Mouse (Mus musculus) liver, embryonic 11.5 days (tissue): Measurements from ENCODE around the gene Uvssa. TPM values are rescaled to one million over a fixed set of nuclear protein-coding genes. Genes with fewer than 3 reads are reported as not detected.

ENCODE experiments used
- ATAC-seq: fragments of 200-750 bp; cut with Nextera tagmentation; replicated peaks from 2 replicates; pipeline ENCODE4 v1.8.0; 2017; ENCODE audit warnings: moderate number of reproducible peaks, mild to moderate bottlenecking, moderate TSS enrichment, moderate library complexity; ENCODE audit not compliant: low FRiP score
- DNase-seq: peaks from one replicate; pipeline ENCODE4 v3.0.0-alpha.2; 2017; ENCODE audit warnings: low spot score
- H3K27ac ChIP-seq: fragments of 300-500 bp; sonication (generic); 2 replicates; pipeline ENCODE4 v1.5.1; 2014; ENCODE audit warnings: mild to moderate bottlenecking, low read depth, low read length, control low read depth
- H3K27me3 ChIP-seq: fragments of 300-500 bp; sonication (generic); replicated peaks from 2 replicates; pipeline ENCODE4 v1.6.1; 2014; ENCODE audit warnings: low read length, mixed read lengths; ENCODE audit not compliant: control insufficient read depth, insufficient read depth
- H3K36me3 ChIP-seq: fragments of 300-500 bp; sonication (generic); 2 replicates; pipeline ENCODE4 v1.6.1; 2014; ENCODE audit warnings: mild to moderate bottlenecking, low read length, moderate library complexity, mixed read lengths; ENCODE audit not compliant: control insufficient read depth, insufficient read depth
- H3K4me1 ChIP-seq: fragments of 300-500 bp; sonication (generic); replicated peaks from 2 replicates; pipeline ENCODE4 v1.6.1; 2014; ENCODE audit warnings: low read length, mixed read lengths; ENCODE audit not compliant: control insufficient read depth, insufficient read depth
- H3K4me2 ChIP-seq: fragments of 300-500 bp; sonication (generic); 2 replicates; pipeline ENCODE4 v1.6.1; 2014; ENCODE audit warnings: mild to moderate bottlenecking, control low read depth, moderate library complexity
- H3K4me3 ChIP-seq: fragments of 300-500 bp; sonication (generic); 2 replicates; pipeline ENCODE4 v1.5.1; 2014; ENCODE audit warnings: low read depth, low read length, control low read depth
- H3K9ac ChIP-seq: fragments of 300-500 bp; sonication (generic); 2 replicates; pipeline ENCODE4 v1.6.1; 2014; ENCODE audit warnings: low read depth, low read length, control low read depth
- H3K9me3 ChIP-seq: fragments of 300-500 bp; sonication (generic); 2 replicates; pipeline ENCODE4 v1.6.1; 2016; ENCODE audit warnings: low read length, inconsistent platforms, mixed read lengths; ENCODE audit not compliant: control insufficient read depth
- WGBS: fragments of 180-500 bp; shearing (Covaris S2); extraction: QIAGEN DNeasy Blood & Tissue Kit; methylation state at CpG from one replicate; pipeline ENCODE4 v1.1.7; 2014; 5-methylcytosine and 5-hydroxymethylcytosine counted together
- polyA plus RNA-seq: library from polyadenylated mRNA; unstranded; fragments of >200 nt; fragmentation: Nextera tagmentation; extraction: Ambion mirVana; gene quantifications from 2 replicates; pipeline ENCODE4 v1.2.1, GENCODE M21; 2014

The Uvssa gene
- polyA plus RNA-seq, 1 experiment from 2014 or later, result 5.6 TPM

- H3K27ac ChIP-seq, result no peak overlapping the region
- no peak overlapping the region for H3K4me3 ChIP-seq
- peaks cover 6% of the 10 kb centered on the region for H3K4me1 ChIP-seq
- no peaks in the 10 kb centered on the region for H3K9me3 ChIP-seq
- ATAC-seq, result no peak
- WGBS, result 100% methylated on average over 4 of the region's 4 CpGs
- H3K27me3 ChIP-seq, result no peaks in the 10 kb centered on the region
- H3K4me2 ChIP-seq, result no peak overlapping the region
- peaks cover 33% of the 10 kb centered on the region for H3K36me3 ChIP-seq
- no peak overlapping the region for H3K9ac ChIP-seq
- no peak for DNase-seq
These were observed 19.9 kb upstream of the Uvssa start for GRCm38 (mm10) chr5:33358467-33358866.

- ATAC-seq, result no peak
These were observed 15.1 kb upstream of the Uvssa start for GRCm38 (mm10) chr5:33363263-33363662.

GRCm38 (mm10) chr5:33368651-33369050 lies 9.7 kb upstream of the Uvssa start:
- H3K4me1 ChIP-seq, result no peaks in the 10 kb centered on the region
- peaks cover 50% of the 10 kb centered on the region for H3K36me3 ChIP-seq
- ATAC-seq (no peak), DNase-seq (no peak)
- 86% methylated on average over 4 of the region's 4 CpGs for WGBS
- no peaks in the 10 kb centered on the region for H3K27me3 ChIP-seq
- no peak overlapping the region for H3K4me3 ChIP-seq
- no peak overlapping the region for H3K27ac ChIP-seq
- no peak overlapping the region for H3K9ac ChIP-seq
- H3K9me3 ChIP-seq, result no peaks in the 10 kb centered on the region
- no peak overlapping the region for H3K4me2 ChIP-seq

More at GRCm38 (mm10) chr5:33363263-33363662, 15.1 kb upstream of the Uvssa start:
- Histone ChIP-seq H3K4me1 (no peaks in the 10 kb centered on the region; the same call in 1 of the 2 replicates), H3K36me3 (peaks cover 62% of the 10 kb centered on the region), H3K9ac (no peak overlapping the region), H3K4me3 (no peak overlapping the region), H3K9me3 (no peaks in the 10 kb centered on the region), H3K27me3 (no peaks in the 10 kb centered on the region), H3K27ac (no peak overlapping the region), H3K4me2 (no peak overlapping the region)
- DNase-seq, result no peak
- WGBS, result 95% methylated on average over 5 of the region's 5 CpGs

GRCm38 (mm10) chr5:33371137-33371536 lies 7.2 kb upstream of the Uvssa start:
- Histone ChIP-seq H3K36me3 (peaks cover 31% of the 10 kb centered on the region), H3K4me3 (no peak overlapping the region), H3K4me2 (no peak overlapping the region), H3K9ac (no peak overlapping the region), H3K27me3 (no peaks in the 10 kb centered on the region), H3K27ac (no peak overlapping the region), H3K9me3 (no peaks in the 10 kb centered on the region), H3K4me1 (no peaks in the 10 kb centered on the region)
- DNase-seq, result no peak
- no peak for ATAC-seq

- H3K27ac ChIP-seq, result no peak overlapping the region
- H3K9me3 ChIP-seq, result no peaks in the 10 kb centered on the region
- ATAC-seq (no peak), DNase-seq (no peak)
- H3K9ac ChIP-seq, result no peak overlapping the region
- H3K4me1 ChIP-seq, result no peaks in the 10 kb centered on the region
- no peak overlapping the region for H3K4me3 ChIP-seq
- WGBS, result 87% methylated on average over 4 of the region's 4 CpGs
- H3K4me2 ChIP-seq, result no peak overlapping the region
- H3K36me3 ChIP-seq, result peaks cover 27% of the 10 kb centered on the region
- H3K27me3 ChIP-seq, result no peaks in the 10 kb centered on the region
These were observed 6.7 kb upstream of the Uvssa start for GRCm38 (mm10) chr5:33371668-33372067.

- 83% methylated on average over 18 of the region's 18 CpGs for WGBS
- Histone ChIP-seq H3K4me3 (no peak overlapping the region), H3K27me3 (no peaks in the 10 kb centered on the region), H3K4me1 (no peaks in the 10 kb centered on the region), H3K9ac (no peak overlapping the region), H3K4me2 (no peak overlapping the region), H3K9me3 (no peaks in the 10 kb centered on the region), H3K27ac (no peak overlapping the region), H3K36me3 (peaks cover 27% of the 10 kb centered on the region)
- no peak for DNase-seq
- ATAC-seq, result no peak
These were observed 5.9 kb upstream of the Uvssa start for GRCm38 (mm10) chr5:33372331-33373038.

DNA sequence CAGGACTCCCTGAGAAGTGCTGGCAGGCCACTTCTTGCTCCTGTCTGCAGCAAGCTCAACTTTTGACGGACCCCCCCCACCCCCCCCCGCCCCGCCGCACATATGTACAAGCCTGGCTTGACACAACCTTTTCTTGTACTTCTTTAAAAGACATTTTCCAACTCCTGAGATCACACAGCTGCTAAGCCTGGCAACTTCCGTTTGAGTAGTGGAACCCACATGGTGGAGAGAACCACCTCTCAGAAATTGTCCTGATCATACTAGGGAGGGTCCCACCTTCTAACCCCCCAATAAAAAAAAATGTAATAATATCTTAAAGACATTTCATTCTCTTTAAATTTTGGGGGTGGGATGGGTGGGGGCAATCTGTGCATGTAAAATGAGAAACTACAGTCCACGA lies 1.2 kb upstream of the Uvssa start:
- no peak for DNase-seq
- Histone ChIP-seq H3K36me3 (peaks cover 4% of the 10 kb centered on the region; the same call in 1 of the 2 replicates), H3K4me1 (peaks cover 4% of the 10 kb centered on the region; the same call in 1 of the 2 replicates), H3K4me3 (peak overlapping the region; percentile 70), H3K9me3 (no peaks in the 10 kb centered on the region), H3K4me2 (peak overlapping the region; percentile 89), H3K9ac (peak overlapping the region; percentile 63), H3K27ac (peak overlapping the region; percentile 95; the same call in 1 of the 2 replicates), H3K27me3 (no peaks in the 10 kb centered on the region)
- ATAC-seq, result no peak
- WGBS, result 63% methylated on average over 6 of the region's 6 CpGs

- peak overlapping the region; percentile 70 for H3K4me3 ChIP-seq
- ATAC-seq (peak; percentile 56), DNase-seq (no peak)
- H3K4me2 ChIP-seq, result peak overlapping the region; percentile 89
- 3% methylated on average over 21 of the region's 21 CpGs for WGBS
- no peaks in the 10 kb centered on the region for H3K27me3 ChIP-seq
- peaks cover 5% of the 10 kb centered on the region for H3K36me3 ChIP-seq
- H3K9me3 ChIP-seq, result no peaks in the 10 kb centered on the region
- H3K4me1 ChIP-seq, result peaks cover 4% of the 10 kb centered on the region; the same call in 1 of the 2 replicates
- H3K9ac ChIP-seq, result peak overlapping the region; percentile 63
- peak overlapping the region; percentile 95 for H3K27ac ChIP-seq
These were observed 498 bp upstream of the Uvssa start for GRCm38 (mm10) chr5:33377801-33378301.

GRCm38 (mm10) chr5:33387550-33387949 lies 9.2 kb downstream of the Uvssa start:
- WGBS, result 86% methylated on average over 11 of the region's 11 CpGs
- H3K9me3 ChIP-seq, result no peaks in the 10 kb centered on the region

More at GRCm38 (mm10) chr5:33387550-33387949, 9.2 kb downstream of the Uvssa start:
- H3K27me3 ChIP-seq, result no peaks in the 10 kb centered on the region
- H3K36me3 ChIP-seq, result peaks cover 2% of the 10 kb centered on the region; the same call in 1 of the 2 replicates
- H3K4me3 ChIP-seq, result no peak overlapping the region
- DNase-seq (no peak), ATAC-seq (no peak)
- H3K9ac ChIP-seq, result no peak overlapping the region
- H3K4me1 ChIP-seq, result no peaks in the 10 kb centered on the region
- no peak overlapping the region for H3K27ac ChIP-seq
- no peak overlapping the region for H3K4me2 ChIP-seq
